Mouse (Mus musculus) CD4-positive, CD25-positive, alpha-beta regulatory T cell, adult 4 months (primary cell): Measurements from ENCODE around the gene Fgfrl1. TPM values are rescaled to one million over a fixed set of nuclear protein-coding genes. Genes with fewer than 3 reads are reported as not detected.

Experiments
- polyA plus RNA-seq, 2 experiments: library from polyadenylated mRNA; unstranded; fragments of 100-300 nt; shearing (Covaris generic); gene quantifications; one replicate each; pipeline ENCODE4 v1.2.1; 2017

The Fgfrl1 gene
- polyA plus RNA-seq, 2 experiments from 2014 or later = 0.67 TPM; not detected in 1

Other genes with a start within 250 kb of the Fgfrl1 start
- not detected for gene Mfsd7a, start 243.5 kb upstream of the Fgfrl1 start, polyA plus RNA-seq
- 1 to 10 TPM; 3.2 to 3.6 TPM for gene Pcgf3, start 231.2 kb upstream of the Fgfrl1 start, polyA plus RNA-seq
- gene Cplx1, start 142.4 kb upstream of the Fgfrl1 start, polyA plus RNA-seq = not detected
- 100 to 1,000 TPM in 1 of 2 experiments, 10 to 100 TPM in 1; 65.0 to 101 TPM for gene Gak, start 62.6 kb upstream of the Fgfrl1 start, polyA plus RNA-seq
- 10 to 100 TPM; 38.6 to 56.7 TPM for gene Tmem175, start 62.6 kb upstream of the Fgfrl1 start, polyA plus RNA-seq
- gene Idua, start 32.1 kb upstream of the Fgfrl1 start, polyA plus RNA-seq = 10 to 100 TPM; 22.1 to 56.4 TPM
- 1 to 10 TPM; 5.2 to 7.0 TPM for gene Dgkq, start 22.7 kb upstream of the Fgfrl1 start, polyA plus RNA-seq
- under 1 TPM; 0.16 to 0.20 TPM for gene Slc26a1, start 16.8 kb upstream of the Fgfrl1 start, polyA plus RNA-seq
- gene Rnf212, start 82.6 kb downstream of the Fgfrl1 start, polyA plus RNA-seq = not detected
- gene Tmed11, start 103.0 kb downstream of the Fgfrl1 start, polyA plus RNA-seq = not detected
- not detected for gene Vmn2r8, start 116.5 kb downstream of the Fgfrl1 start, polyA plus RNA-seq
- under 1 TPM in 1 of 2 experiments, not detected in 1; 0.03 TPM for gene Vmn2r9, start 160.2 kb downstream of the Fgfrl1 start, polyA plus RNA-seq